Mouse (Mus musculus) forebrain, embryonic 12.5 days (tissue): ENCODE results near the gene Slc5a6. TPM values are rescaled to one million over a fixed set of nuclear protein-coding genes. Genes with fewer than 3 reads are reported as not detected.

Experiments used
- ATAC-seq: fragments of 200-750 bp; cut with Nextera tagmentation; 2 replicates; pipeline ENCODE4 v1.8.0; 2017; ENCODE audit warnings: moderate TSS enrichment; ENCODE audit not compliant: low FRiP score
- H3K27ac ChIP-seq: fragments of 300-500 bp; sonication (generic); 2 replicates; pipeline ENCODE4 v1.5.1; 2016; ENCODE audit warnings: mild to moderate bottlenecking
- H3K27me3 ChIP-seq: fragments of 300-500 bp; sonication (generic); 2 replicates; pipeline ENCODE4 v1.6.1; 2016; ENCODE audit warnings: mild to moderate bottlenecking
- H3K36me3 ChIP-seq: fragments of 300-500 bp; sonication (generic); replicated peaks from 2 replicates; pipeline ENCODE4 v1.6.1; 2016; ENCODE audit warnings: mild to moderate bottlenecking
- H3K4me1 ChIP-seq: fragments of 300-500 bp; sonication (generic); 2 replicates; pipeline ENCODE4 v1.6.1; 2016
- H3K4me2 ChIP-seq: fragments of 300-500 bp; sonication (generic); 2 replicates; pipeline ENCODE4 v1.6.1; 2016; ENCODE audit warnings: mild to moderate bottlenecking, moderate library complexity
- H3K4me3 ChIP-seq: fragments of 300-500 bp; sonication (generic); replicated peaks from 2 replicates; pipeline ENCODE4 v1.5.1; 2016; ENCODE audit warnings: mild to moderate bottlenecking
- H3K9ac ChIP-seq: fragments of 300-500 bp; sonication (generic); 2 replicates; pipeline ENCODE4 v1.6.1; 2016; ENCODE audit warnings: mild to moderate bottlenecking
- H3K9me3 ChIP-seq: fragments of 300-500 bp; sonication (generic); 2 replicates; pipeline ENCODE4 v1.6.1; 2016
- WGBS: fragments of 180-500 bp; shearing (Covaris S2); methylation state at CpG from one replicate; pipeline ENCODE4 v1.1.7; 2016; 5-methylcytosine and 5-hydroxymethylcytosine counted together
- polyA plus RNA-seq: library from polyadenylated mRNA; unstranded; fragments of >200 nt; fragmentation: Nextera tagmentation; extraction: Ambion mirVana; gene quantifications from 2 replicates; pipeline ENCODE4 v1.2.1, GENCODE M21; 2016

The Slc5a6 gene
- polyA plus RNA-seq, 1 experiment from 2014 or later, result 11.1 TPM

GRCm38 (mm10) chr5:30994074-30994473 lies 54.6 kb downstream of the Slc5a6 start:
- Histone ChIP-seq H3K27ac (no peak overlapping the region), H3K9ac (no peak overlapping the region), H3K27me3 (no peaks in the 10 kb centered on the region; the same call in 1 of the 2 replicates), H3K4me3 (no peak overlapping the region), H3K4me1 (no peaks in the 10 kb centered on the region), H3K36me3 (no peaks in the 10 kb centered on the region), H3K9me3 (no peaks in the 10 kb centered on the region), H3K4me2 (no peak overlapping the region)
- no peak for ATAC-seq
- 77% methylated on average over 3 of the region's 3 CpGs for WGBS

DNA sequence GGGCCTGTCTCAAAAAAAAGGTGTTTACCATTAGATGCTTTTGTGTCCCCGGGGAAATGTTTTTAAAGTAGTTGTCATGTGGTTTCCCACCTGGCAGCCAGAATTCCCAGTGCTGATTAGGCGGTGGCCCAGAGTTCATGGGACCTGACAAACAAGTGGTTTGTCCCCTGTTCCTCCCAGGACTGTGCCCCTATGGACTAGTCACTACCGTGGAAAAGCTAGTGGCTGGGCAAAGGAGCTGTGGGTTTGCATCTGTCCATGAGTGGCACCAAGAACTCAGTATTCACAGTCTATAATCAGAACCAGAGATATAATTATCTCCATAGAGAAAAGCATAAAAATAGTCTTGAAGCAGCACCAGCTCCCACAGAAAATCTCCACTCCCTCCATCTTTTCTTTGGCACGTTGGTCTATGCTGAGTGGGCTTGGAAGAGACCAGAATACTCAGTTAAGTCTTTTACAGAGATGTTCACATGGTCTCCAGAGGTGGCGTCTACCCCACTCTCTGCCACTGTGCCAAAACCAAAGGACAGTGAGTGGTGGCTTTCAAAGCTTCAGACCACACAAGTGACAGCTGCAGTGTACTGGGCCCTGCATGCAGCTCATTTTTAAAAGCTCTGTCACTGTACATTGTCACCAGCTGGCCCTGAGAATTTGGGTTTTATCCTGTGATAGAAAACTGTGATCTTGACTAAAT lies 55.6 kb downstream of the Slc5a6 start:
- WGBS, result 84% methylated on average over 5 of the region's 5 CpGs
- Histone ChIP-seq H3K4me2 (no peak overlapping the region), H3K9me3 (no peaks in the 10 kb centered on the region), H3K27me3 (no peaks in the 10 kb centered on the region; the same call in 1 of the 2 replicates), H3K4me3 (no peak overlapping the region), H3K27ac (no peak overlapping the region), H3K36me3 (no peaks in the 10 kb centered on the region), H3K4me1 (no peaks in the 10 kb centered on the region), H3K9ac (no peak overlapping the region)
- no peak for ATAC-seq

Other genes with a start within 250 kb of the Slc5a6 start
- gene Mapre3, start 234.3 kb downstream of the Slc5a6 start, polyA plus RNA-seq, result 58.4 and 60.5 TPM in 2 replicates
- gene Tmem214, start 180.9 kb downstream of the Slc5a6 start, polyA plus RNA-seq, result 52.5 and 56.4 TPM in 2 replicates
- 28.8 TPM in 2 replicates for gene Agbl5, start 160.2 kb downstream of the Slc5a6 start, polyA plus RNA-seq
- gene Ost4, start 141.1 kb downstream of the Slc5a6 start, polyA plus RNA-seq, result 302 and 315 TPM in 2 replicates
- 39.1 and 52.4 TPM in 2 replicates for gene Emilin1, start 135.5 kb downstream of the Slc5a6 start, polyA plus RNA-seq
- 4.7 and 7.7 TPM in 2 replicates for gene Khk, start 127.5 kb downstream of the Slc5a6 start, polyA plus RNA-seq
- gene Cgref1, start 103.3 kb downstream of the Slc5a6 start, polyA plus RNA-seq, result 6.4 and 7.3 TPM in 2 replicates
- gene Preb, start 88.6 kb downstream of the Slc5a6 start, polyA plus RNA-seq, result 131 and 133 TPM in 2 replicates
- gene Tcf23, start 80.3 kb downstream of the Slc5a6 start, polyA plus RNA-seq, result not detected in 2 replicates
- 96.6 and 100 TPM in 2 replicates for gene Atraid, start 612 bp downstream of the Slc5a6 start, polyA plus RNA-seq
- gene Cad, start 5.9 kb upstream of the Slc5a6 start, polyA plus RNA-seq, result 45.4 and 54.1 TPM in 2 replicates
- gene Dnajc5g, start 57.4 kb upstream of the Slc5a6 start, polyA plus RNA-seq, result not detected in 2 replicates
- gene Slc30a3, start 59.3 kb upstream of the Slc5a6 start, polyA plus RNA-seq, result 2.3 and 2.9 TPM in 2 replicates
- not detected in 2 replicates for gene Trim54, start 67.8 kb upstream of the Slc5a6 start, polyA plus RNA-seq
- not detected in 2 replicates for gene Ucn, start 89.9 kb upstream of the Slc5a6 start, polyA plus RNA-seq
- 47.0 and 47.2 TPM in 2 replicates for gene Mpv17, start 105.3 kb upstream of the Slc5a6 start, polyA plus RNA-seq
- gene Gm29609, start 131.0 kb upstream of the Slc5a6 start, polyA plus RNA-seq, result 1.7 and 2.1 TPM in 2 replicates
- 102 and 110 TPM in 2 replicates for gene Gtf3c2, start 131.2 kb upstream of the Slc5a6 start, polyA plus RNA-seq
- 138 and 141 TPM in 2 replicates for gene Snx17, start 144.3 kb upstream of the Slc5a6 start, polyA plus RNA-seq
- 65.0 and 72.0 TPM in 2 replicates for gene Eif2b4, start 144.5 kb upstream of the Slc5a6 start, polyA plus RNA-seq
- gene Zfp513, start 153.4 kb upstream of the Slc5a6 start, polyA plus RNA-seq, result 14.3 and 17.7 TPM in 2 replicates
- gene Ppm1g, start 171.8 kb upstream of the Slc5a6 start, polyA plus RNA-seq, result 169 TPM in 2 replicates
- 137 and 139 TPM in 2 replicates for gene Nrbp1, start 191.9 kb upstream of the Slc5a6 start, polyA plus RNA-seq
- 0.54 and 0.89 TPM in 2 replicates for gene Gm9970, start 192.3 kb upstream of the Slc5a6 start, polyA plus RNA-seq
- 4.7 and 6.7 TPM in 2 replicates for gene Krtcap3, start 202.8 kb upstream of the Slc5a6 start, polyA plus RNA-seq
- 46.1 and 47.8 TPM in 2 replicates for gene Ift172, start 242.2 kb upstream of the Slc5a6 start, polyA plus RNA-seq
- gene Fndc4, start 247.2 kb upstream of the Slc5a6 start, polyA plus RNA-seq, result 62.2 and 66.3 TPM in 2 replicates
- 0.24 TPM in 1 of 2 replicates, not detected in the other for gene Gckr, start 248.5 kb upstream of the Slc5a6 start, polyA plus RNA-seq